Mouse (Mus musculus) testis, adult 2 months (tissue): ENCODE results near the gene Rae1.

ENCODE experiments used
- CTCF ChIP-seq: fragments of 200-500 bp; IDR thresholded peaks from 2 replicates; pipeline ENCODE4 v1.5.1; 2012; ENCODE audit warnings: low read depth, mild to moderate bottlenecking, inconsistent platforms, low read length, moderate library complexity; ENCODE audit not compliant: control insufficient read depth, insufficient read depth, insufficient replicate concordance
- POLR2A ChIP-seq: fragments of 200-500 bp; IDR thresholded peaks from 2 replicates; pipeline ENCODE4 v1.6.1; 2012; ENCODE audit warnings: low read depth, mild to moderate bottlenecking, inconsistent platforms, low read length, moderate library complexity; ENCODE audit not compliant: control insufficient read depth

- TF ChIP-seq POLR2A = no peak
- TF ChIP-seq CTCF = no peak
Measured at GRCm38 (mm10) chr2:172951976-172952375, 47.9 kb upstream of the Rae1 start.
